Mouse (Mus musculus) G1E (cell line): ENCODE results near the gene Pik3r2.

ENCODE experiments used
- CTCF ChIP-seq: IDR thresholded peaks from 2 replicates; pipeline ENCODE4 v1.5.1; 2012; ENCODE audit warnings: low read depth, low read length, inconsistent platforms, mixed read lengths
- GATA1 ChIP-seq: IDR thresholded peaks from 2 replicates; pipeline ENCODE4 v1.6.1; 2012; ENCODE audit warnings: borderline replicate concordance, low read length, inconsistent platforms, mixed read lengths
- POLR2AphosphoS5 ChIP-seq: IDR thresholded peaks from 2 replicates; pipeline ENCODE4 v1.6.1; 2012; ENCODE audit warnings: low read depth, low read length, inconsistent platforms; ENCODE audit not compliant: insufficient replicate concordance
- TAL1 ChIP-seq: conservative IDR thresholded peaks from 2 replicates; pipeline ENCODE4 v1.6.1; 2012; ENCODE audit warnings: low read depth, low read length, inconsistent platforms, mixed read lengths

DNA sequence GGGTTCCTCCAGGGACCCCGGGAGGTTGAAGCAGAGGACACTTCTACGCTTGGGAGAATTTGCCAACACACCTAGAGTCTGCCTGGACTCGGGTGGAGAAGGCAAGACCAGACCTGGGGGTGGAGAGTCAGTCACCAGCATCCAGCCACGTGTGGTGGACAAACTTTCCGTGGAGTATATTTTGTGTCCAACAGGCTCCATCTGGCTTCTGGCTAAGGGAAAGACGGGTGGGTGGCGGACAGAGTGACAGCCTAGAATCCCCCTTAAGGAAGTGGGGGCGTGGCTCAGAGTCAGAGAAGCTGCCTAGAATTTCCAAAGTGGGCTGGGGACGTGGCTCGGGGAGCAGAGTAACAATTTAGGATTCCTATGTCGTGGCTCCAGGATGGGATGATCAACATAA, 45.5 kb upstream of the Pik3r2 start:
- no peak for TF ChIP-seq CTCF
- TF ChIP-seq POLR2AphosphoS5: no peak
- TF ChIP-seq GATA1: no peak
- TF ChIP-seq TAL1: no peak
